Mouse (Mus musculus) frontal cortex, postnatal 25 days (tissue): Measurements from ENCODE around the gene 1700020A23Rik.
"Not testable (repeated sequence)": the region's sequence is repeated elsewhere in the genome, so short reads cannot be mapped to it uniquely, and the experiment has no call there.

Source experiments
- DNase-seq, 2 experiments: peaks; one replicate each; pipeline ENCODE4 v3.0.0; 2022; ENCODE audit warnings: low spot score in 2 of 2

1700020A23Rik gene

GRCm38 (mm10) chr2:130404939-130405338, at the start of gene 1700020A23Rik, which contains the start of gene Gm28372:
1700020A23Rik (plus strand) TSS chr2:130405259.
Gm28372 (plus strand) TSS chr2:130405239.
- no peak for DNase-seq

DNA sequence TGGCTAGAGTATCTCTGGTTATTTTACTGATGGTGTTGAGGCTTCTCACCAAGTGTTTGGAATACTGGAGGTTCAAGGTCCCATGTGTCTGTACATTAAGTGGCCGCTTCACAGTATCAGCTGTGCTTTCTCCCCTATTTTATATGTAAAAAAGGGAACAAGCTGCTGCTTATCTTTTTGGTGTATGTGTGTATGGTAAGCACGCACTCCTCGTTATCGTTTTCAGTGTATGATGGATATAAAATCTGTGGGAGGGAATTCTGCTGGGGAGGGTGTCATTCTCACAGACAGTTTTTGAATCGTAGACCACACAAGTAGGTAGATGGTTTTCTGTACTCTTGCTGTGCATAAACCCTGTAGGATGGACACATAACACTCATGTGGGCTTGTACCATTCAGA, 47.5 kb upstream of the 1700020A23Rik start:
- no peak for DNase-seq

- DNase-seq, result no peak
Observed at GRCm38 (mm10) chr2:130358852-130359251, 46.2 kb upstream of the 1700020A23Rik start.

DNA sequence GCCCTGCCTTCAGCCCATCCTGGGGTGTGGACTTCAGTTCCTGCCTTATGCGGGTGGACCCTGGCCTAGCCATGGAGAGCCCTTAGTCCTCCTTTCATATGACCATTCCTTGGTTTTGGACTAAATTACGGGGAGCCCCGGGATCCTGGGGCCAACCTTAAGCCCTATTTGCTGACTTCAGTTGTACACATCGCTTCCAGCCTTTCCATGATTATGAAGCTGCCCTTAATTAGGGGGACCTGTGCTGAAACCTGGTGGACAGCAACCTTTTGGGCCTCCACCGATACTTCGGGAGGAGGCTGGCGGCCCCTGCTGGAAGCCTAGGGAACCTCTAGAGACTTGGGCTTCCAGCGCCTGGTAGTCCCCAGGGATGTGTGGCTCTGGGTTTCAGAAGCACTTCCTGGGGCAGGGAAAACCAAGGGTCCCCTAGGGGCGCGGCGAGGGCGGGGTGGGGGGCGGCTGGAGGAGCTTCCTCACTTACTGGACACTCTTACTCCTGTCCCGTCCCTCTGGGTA, 42.5 kb upstream of the 1700020A23Rik start:
- peak in 1 of 2 experiments; percentile 40 for DNase-seq

DNA sequence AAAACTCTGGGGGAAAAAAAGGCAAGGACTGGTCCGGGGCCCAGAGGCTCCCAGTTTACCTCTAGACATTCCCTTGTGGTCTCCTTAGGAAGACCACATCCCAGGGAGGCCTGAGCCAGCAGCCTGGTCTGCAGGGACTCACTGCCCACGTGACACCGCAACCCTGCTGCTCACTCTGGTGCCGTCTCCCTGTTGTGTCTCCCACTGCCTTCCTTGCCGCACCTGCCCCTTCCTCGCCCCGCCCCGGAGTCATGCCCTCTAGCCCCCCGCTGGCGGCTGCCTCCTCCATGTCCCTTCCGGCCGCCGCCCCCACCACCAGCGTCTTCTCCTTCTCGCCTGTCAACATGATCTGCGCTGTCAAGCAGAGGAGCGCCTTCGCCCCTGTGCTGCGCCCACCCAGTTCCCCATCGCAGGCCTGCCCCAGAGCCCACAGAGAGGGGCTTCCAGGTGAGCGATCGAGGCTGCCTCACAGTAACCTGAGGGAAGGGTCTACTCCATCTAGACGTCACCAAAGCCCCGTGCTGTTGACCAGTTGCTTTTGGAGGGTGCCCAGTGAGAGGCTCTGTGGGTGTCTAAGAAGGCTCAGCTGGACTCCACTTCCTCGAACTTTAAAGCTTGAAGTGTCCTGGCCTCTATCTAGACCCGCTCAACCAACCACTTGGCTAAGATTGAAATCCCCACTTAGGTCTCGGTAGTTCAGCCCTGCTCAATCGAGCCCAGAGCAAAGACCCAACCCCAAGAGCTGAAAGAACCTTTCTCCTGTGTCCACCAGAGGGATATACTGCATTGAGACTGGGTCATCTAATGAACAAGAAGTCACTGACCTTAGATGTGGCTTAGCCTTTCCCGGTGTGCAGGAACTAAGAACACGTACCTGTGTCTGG, 39.6 kb upstream of the 1700020A23Rik start:
- DNase-seq, result no peak

GRCm38 (mm10) chr2:130367386-130367785, 37.7 kb upstream of the 1700020A23Rik start:
- DNase-seq, result no peak

DNA sequence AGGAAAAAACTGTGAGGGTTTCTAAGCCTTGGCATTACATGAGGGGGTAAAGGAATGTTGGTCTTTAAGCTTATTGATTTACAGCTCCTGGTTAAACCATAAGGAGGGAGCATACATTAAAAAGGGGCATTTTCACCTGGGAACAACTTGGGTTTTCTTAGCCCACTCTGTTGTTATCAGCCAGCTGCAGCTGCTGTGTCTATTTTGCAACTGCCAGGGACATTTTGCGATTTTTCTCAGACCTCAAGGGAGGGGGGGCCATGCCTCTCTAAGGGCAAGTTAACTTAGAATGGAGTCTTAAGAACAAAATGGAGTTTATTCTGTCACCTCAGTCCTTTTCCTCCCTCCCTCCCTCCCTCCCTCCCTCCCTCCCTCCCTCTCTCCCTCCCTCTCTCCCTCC, 32.0 kb upstream of the 1700020A23Rik start:
- DNase-seq, result not testable (repeated sequence)

DNA sequence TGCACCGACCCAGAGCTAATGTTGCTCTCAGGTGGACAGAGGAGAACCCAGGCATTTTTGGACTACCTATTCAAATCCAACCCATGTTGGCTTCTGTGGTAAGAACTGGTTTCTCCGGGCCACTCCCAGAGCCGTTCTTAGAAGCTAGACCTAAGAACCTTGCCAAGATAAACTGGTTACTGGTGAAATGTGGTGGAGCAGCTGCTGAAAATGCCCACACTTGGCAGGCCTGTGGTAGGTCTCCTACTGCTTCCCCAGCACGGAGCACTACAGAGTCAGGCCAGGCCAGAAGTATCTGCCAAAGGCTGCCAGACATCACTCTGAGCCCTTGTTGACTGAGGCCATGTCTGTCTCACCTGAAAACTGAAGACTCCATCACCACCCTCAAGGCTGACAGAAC, 30.1 kb upstream of the 1700020A23Rik start:
- no peak for DNase-seq

- DNase-seq, result no peak
Observed at GRCm38 (mm10) chr2:130383205-130383604, 21.9 kb upstream of the 1700020A23Rik start.

- no peak for DNase-seq
Observed at GRCm38 (mm10) chr2:130383895-130384294, 21.2 kb upstream of the 1700020A23Rik start.

- no peak for DNase-seq
Observed at GRCm38 (mm10) chr2:130386212-130386611, 18.8 kb upstream of the 1700020A23Rik start.

DNA sequence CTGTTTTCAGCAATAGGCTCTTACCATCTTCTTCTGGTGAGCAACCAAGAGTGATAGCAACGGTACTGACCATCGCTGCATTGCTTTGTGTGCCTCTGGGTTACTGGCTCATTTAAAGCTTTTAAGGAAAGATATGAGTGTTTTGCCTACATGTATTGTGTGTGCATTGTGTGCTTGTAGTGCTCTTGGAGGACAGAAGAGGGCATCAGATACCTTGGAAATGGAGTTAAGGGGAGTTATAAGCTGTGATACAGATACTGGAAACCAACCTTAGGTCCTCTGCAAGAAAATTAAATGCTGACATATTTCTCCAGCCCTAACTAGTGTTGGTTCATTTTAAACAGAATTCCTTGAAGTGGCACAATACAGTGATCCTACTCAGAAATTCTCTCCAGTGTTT, 16.3 kb upstream of the 1700020A23Rik start:
- no peak for DNase-seq

DNA sequence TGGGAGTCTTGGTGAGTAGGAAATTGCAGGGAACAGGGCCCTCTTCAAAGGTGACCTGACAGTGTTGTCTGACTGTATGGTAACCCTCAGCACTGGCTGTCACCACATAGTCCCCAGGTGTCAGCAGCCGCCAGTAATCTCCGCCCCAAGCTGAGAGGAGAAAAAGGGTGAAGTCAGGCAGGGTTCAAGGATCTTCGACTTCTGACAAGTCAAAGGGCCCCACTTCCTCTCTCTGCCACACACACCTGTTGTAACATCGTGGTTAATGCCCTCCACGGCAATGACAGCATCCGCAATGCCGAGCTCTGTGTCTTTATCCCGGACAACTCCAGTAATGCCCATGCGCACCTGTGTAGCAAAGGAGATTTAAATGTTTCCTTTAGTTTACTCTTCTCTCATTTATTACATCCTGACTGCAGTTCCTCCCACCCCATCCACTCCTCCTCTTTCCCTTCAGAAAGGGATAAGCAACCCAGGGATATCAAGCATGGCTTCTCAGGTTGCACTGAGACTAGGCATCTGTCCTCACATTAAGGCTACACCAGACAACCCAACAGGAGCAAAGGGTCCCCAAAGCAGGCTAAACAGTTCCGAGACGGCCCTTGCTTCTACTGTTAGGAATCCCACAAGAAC, 13.9 kb upstream of the 1700020A23Rik start:
- DNase-seq, result no peak

DNA sequence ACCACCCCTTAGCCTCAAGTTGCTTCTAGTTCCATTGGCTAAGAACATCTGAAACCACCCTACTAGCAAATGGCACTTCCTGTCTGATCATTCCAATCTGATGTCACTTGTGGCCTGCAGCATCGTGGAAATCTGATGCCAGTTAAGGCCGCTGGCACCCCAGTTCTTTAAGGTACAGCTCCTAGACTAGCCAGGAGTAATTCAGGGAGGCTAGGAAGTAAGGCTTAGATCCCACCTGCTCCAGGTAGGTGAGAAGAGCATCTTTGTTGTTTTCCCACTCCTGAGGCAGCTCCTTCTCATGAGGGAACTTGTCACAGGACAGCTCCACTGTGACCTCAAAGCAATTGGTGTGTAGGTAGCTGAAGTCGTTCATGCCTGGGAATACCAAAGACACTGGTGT, 12.2 kb upstream of the 1700020A23Rik start:
- no peak for DNase-seq

- DNase-seq, result no peak
Observed at GRCm38 (mm10) chr2:130395696-130396095, 9.4 kb upstream of the 1700020A23Rik start.

DNA sequence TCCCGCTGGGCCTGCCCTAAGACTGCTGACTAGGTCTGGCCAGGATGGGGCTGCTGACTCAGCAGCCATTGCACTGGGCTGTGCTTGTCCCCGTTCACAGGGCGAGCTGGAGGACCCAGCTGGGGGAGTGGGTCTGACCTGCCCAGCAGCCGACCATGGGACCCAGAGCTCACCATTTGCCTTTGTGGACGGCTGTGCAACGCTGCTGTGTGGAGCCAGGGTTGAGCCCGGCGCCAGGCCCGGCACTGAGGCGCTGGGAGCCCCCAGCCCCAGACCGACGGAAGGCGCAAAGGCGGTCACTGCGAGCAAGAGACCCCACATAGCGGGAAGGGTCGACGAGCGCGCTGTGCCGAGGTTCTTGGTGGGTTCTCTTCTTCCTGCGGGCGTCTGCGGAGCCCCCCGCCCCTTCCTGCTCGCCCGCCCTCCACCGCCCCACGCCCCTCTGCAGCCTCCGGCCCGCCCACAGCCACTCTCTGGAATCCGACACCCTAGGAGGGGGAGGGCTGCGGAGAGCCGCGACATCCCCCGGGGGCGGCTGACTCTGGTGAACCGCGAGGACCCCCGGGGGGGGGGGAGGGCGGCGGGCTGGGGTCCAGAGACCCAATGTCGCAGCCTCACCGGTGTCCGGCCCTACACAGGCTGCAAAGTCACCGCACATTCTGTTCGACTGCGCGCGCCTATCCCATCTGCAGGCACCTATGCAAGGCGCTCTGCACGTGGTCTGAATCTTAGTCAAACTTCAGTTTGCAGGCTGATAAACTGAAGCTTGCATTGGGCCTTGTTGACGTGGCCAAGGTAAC, 7.7 kb upstream of the 1700020A23Rik start, which contains the start of gene Cpxm1:
Cpxm1 (minus strand) TSS at position 389 of the 800 bp plus-strand sequence.
- DNase-seq, result no peak

GRCm38 (mm10) chr2:130398091-130398490, 7.0 kb upstream of the 1700020A23Rik start:
- DNase-seq, result no peak

DNA sequence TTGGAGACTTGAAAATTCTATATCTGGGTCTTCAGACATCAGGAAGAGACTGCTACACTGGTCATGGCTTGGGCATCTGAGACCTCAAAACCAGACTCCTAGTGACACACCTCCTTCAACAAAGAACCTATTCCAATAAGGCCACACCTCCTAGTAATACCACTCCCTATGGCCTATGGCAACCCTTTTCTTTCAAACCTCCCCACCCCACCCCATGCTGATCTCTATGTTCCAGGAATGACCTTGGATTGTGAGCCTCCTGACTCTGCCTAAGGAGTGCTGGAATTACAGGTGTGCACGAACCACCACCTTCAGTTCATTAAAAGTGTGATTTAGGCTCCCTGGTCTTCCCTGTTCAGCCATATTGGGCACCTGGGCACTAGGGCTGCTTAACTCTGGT, 5.0 kb upstream of the 1700020A23Rik start:
- DNase-seq, result no peak

DNA sequence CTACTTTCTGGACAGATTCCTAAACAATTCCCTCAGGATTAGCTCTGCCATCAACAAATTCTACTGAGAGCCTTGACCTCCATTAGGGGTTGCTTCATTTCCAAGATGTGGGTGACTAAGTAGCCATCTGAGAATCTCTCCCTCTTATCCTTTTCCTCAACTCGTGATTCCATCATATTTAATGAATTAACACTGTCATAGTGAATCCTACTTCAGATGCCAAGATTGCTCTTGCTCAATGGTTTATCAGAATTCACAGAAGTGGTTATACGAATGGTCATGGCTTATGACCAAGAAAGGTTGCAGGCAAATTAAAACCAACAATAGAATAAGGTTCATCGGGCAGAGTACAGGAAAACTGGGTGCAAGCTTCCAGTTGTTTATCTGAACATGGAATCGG, 3.2 kb upstream of the 1700020A23Rik start:
- no peak for DNase-seq

DNA sequence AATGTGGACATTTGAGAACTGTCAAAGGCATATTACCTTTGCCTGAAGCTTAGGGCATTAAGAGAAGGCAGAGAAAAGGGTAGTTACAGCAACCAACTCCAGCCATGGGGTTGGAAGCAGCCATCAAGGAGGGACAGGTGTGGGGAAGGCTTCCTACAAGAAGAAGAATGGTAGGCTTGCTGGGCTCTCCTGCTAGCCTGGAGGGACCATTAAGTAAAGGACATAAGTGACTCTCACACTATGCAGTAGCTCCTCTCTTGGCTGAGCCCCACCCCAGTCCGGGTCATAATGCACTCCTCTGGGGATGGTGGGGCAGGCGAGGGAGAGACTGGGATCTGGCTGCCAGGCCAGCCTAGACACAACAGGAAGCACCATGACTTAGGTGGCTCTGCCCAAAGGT, 1.1 kb downstream of the 1700020A23Rik start, which contains the start of gene Tmem239:
Tmem239 (plus strand) TSS at position 301 of the 400 bp plus-strand sequence.
- DNase-seq, result no peak

GRCm38 (mm10) chr2:130408194-130408593, 3.1 kb downstream of the 1700020A23Rik start:
- DNase-seq, result no peak
